Mouse (Mus musculus) liver, embryonic 14 days (tissue): Measurements from ENCODE around the gene Man2c1. TPM values are rescaled to one million over a fixed set of nuclear protein-coding genes. Genes with fewer than 3 reads are reported as not detected.

Experiments used
- polyA plus RNA-seq: library from polyadenylated mRNA; depleted of rRNA; stranded (reverse); fragments of >200 nt; gene quantifications from 2 replicates; pipeline ENCODE4 v1.2.3, GENCODE M21; 2012; rRNA removed

Gene Man2c1
- 24.4 and 28.2 TPM in 2 replicates for polyA plus RNA-seq

GRCm38 (mm10) chr9:57130577-57131433, at the start of gene Man2c1:
Gene Man2c1 (plus strand): TSS chr9:57130690.

GRCm38 (mm10) chr9:57148144-57148878, 17.8 kb downstream of the Man2c1 start, which contains the start of gene Neil1:
Gene Neil1 (minus strand): TSS chr9:57148305.

GRCm38 (mm10) chr9:57158013-57158470, 27.6 kb downstream of the Man2c1 start, which contains the start of gene Commd4:
Gene Commd4 (minus strand): TSS chr9:57158331.

Other genes starting within 250 kb of the Man2c1 start
- gene Snx33, start 202.3 kb upstream of the Man2c1 start, polyA plus RNA-seq = 0.77 and 0.78 TPM in 2 replicates
- gene Imp3, start 193.2 kb upstream of the Man2c1 start, polyA plus RNA-seq = 67.7 and 73.2 TPM in 2 replicates
- 4.6 and 5.3 TPM in 2 replicates for gene Snupn, start 179.8 kb upstream of the Man2c1 start, polyA plus RNA-seq
- 3.1 and 3.3 TPM in 2 replicates for gene Ptpn9, start 135.8 kb upstream of the Man2c1 start, polyA plus RNA-seq
- gene Sin3a, start 58.6 kb upstream of the Man2c1 start, polyA plus RNA-seq = 16.8 and 19.1 TPM in 2 replicates
- gene Neil1, start 17.6 kb downstream of the Man2c1 start, polyA plus RNA-seq = 1.3 and 1.4 TPM in 2 replicates
- 43.9 and 48.9 TPM in 2 replicates for gene Commd4, start 27.6 kb downstream of the Man2c1 start, polyA plus RNA-seq
- gene Trcg1, start 105.9 kb downstream of the Man2c1 start, polyA plus RNA-seq = not detected in 2 replicates
- gene 1700017B05Rik, start 131.9 kb downstream of the Man2c1 start, polyA plus RNA-seq = 6.0 and 8.3 TPM in 2 replicates